Comparison of ENCODE assay signal across 7 mouse cellular contexts in genomic region chr8:127070225-127070624, GRCm38 (mm10). TPM values are rescaled to one million over a fixed set of nuclear protein-coding genes. Genes with fewer than 3 reads are reported as not detected.
DNase-seq lines count a peak whose midpoint lies in the region; TF ChIP-seq lines count a peak whose summit lies in the region.

No protein-coding gene starts in this region.

- peaks cover 3% of the 10 kb centered on the region; the same call in 1 of the 2 replicates for H3K4me1 ChIP-seq in cerebellum, adult 2 months (ENCODE audit: control insufficient read depth, insufficient read depth, low read length)
- peaks cover 73% of the 10 kb centered on the region for H3K4me1 ChIP-seq in heart, embryonic 10.5 days

- 31% methylated on average over 3 of the region's 3 CpGs for WGBS in cerebellum, adult 2 months
- WGBS in heart, embryonic 10.5 days, result 59% methylated on average over 3 of the region's 3 CpGs

- no peaks in the 10 kb centered on the region for H3K9me3 ChIP-seq in heart, embryonic 10.5 days

- no peak overlapping the region for H3K27ac ChIP-seq in cerebellum, adult 2 months (ENCODE audit: insufficient read depth, low read length)
- H3K27ac ChIP-seq in heart, embryonic 10.5 days, result 0 out of 2 replicates have a peak overlapping the region, but pooled peaks have one; percentile 23

- TF ChIP-seq POLR2A in cerebellum, adult 2 months (IDR thresholded peaks at IDR 0.05; ENCODE audit: borderline replicate concordance, insufficient read depth, low read length), result no peak

- no peak for TF ChIP-seq CTCF in cerebellum, adult 2 months (IDR thresholded peaks at IDR 0.05; ENCODE audit: borderline replicate concordance, insufficient read depth, low read depth, low read length)

- H3K36me3 ChIP-seq in heart, embryonic 10.5 days, result no peaks in the 10 kb centered on the region

- 0 out of 2 replicates have a peak, but pooled peaks cover 1% of the 10 kb centered on the region for H3K27me3 ChIP-seq in cerebellum, adult 2 months (ENCODE audit: control insufficient read depth, insufficient read depth, low read length)
- H3K27me3 ChIP-seq in heart, embryonic 10.5 days (ENCODE audit: insufficient read depth, poor library complexity, severe bottlenecking), result no peaks in the 10 kb centered on the region

- H3K4me3 ChIP-seq in cerebellum, adult 2 months (replicated peaks; ENCODE audit: insufficient read depth, low read depth, low read length), result no peak overlapping the region
- no peak overlapping the region for H3K4me3 ChIP-seq in heart, embryonic 10.5 days

- peak; percentile 55 for DNase-seq in lung, postnatal 10 days
- no peak for DNase-seq in lung, adult 18-20 months
- peak; percentile 55 to 77 for DNase-seq in cerebellum, adult 2 months
- DNase-seq in heart, embryonic 10.5 days (ENCODE audit: low spot score), result no peak
- DNase-seq in kidney, postnatal 36 days, result peak; percentile 80 to 81
- DNase-seq in natural killer cell, adult 2 months (ENCODE audit: low spot score in 2 of 2), result no peak
- DNase-seq in urinary bladder, adult 18-20 months (ENCODE audit: low spot score in 2 of 2), result no peak

RNA-seq across cellular contexts. Expression of gene Pard3, which starts 6.5 kb away (rescaled TPM):
- 13.2 and 13.5 TPM in 2 replicates for polyA plus RNA-seq in cerebellum, adult 2 months (2012; rRNA removed)
- 21.5 and 25.2 TPM in 2 replicates for polyA plus RNA-seq in heart, embryonic 10.5 days (2016; fragmentation: Nextera tagmentation; extraction: Ambion mirVana)

Comparison
In these comparisons a context has a peak if more than half of its experiments do, and no peak if none do; other contexts are left out.
1. DNase-seq: peak in lung, postnatal 10 days (single experiment), cerebellum, adult 2 months (2 of 2) and kidney, postnatal 36 days (2 of 2); none in lung, adult 18-20 months (0 of 2), heart, embryonic 10.5 days (single experiment), natural killer cell, adult 2 months (0 of 2) and urinary bladder, adult 18-20 months (0 of 2).